Mouse (Mus musculus) cortical plate, adult 2 months (tissue): ENCODE results near the gene Aig1.

ENCODE experiments used
- CTCF ChIP-seq: fragments of 200-500 bp; IDR thresholded peaks from 2 replicates; pipeline ENCODE4 v1.5.1; 2011; ENCODE audit warnings: mild to moderate bottlenecking, control low read depth, low read length; ENCODE audit not compliant: insufficient read depth; ENCODE audit errors: extremely low read depth
- POLR2A ChIP-seq: fragments of 200-500 bp; IDR thresholded peaks from 2 replicates; pipeline ENCODE4 v1.6.1; 2011; ENCODE audit warnings: mild to moderate bottlenecking, low read length, control low read depth; ENCODE audit not compliant: insufficient read depth; ENCODE audit errors: extremely low read depth

GRCm38 (mm10) chr10:13652061-13652460, 216.7 kb downstream of the Aig1 start:
- TF ChIP-seq CTCF (no peak), POLR2A (no peak)
